Mouse (Mus musculus) MEL (cell line): ENCODE measurements around the gene Cdc42ep4. TPM values are rescaled to one million over a fixed set of nuclear protein-coding genes. Genes with fewer than 3 reads are reported as not detected.
A peak's percentile ranks its signal among the peaks of the same experiment; 100 is the strongest.

ENCODE experiments used
- DNase-seq: peaks from one replicate; pipeline ENCODE4 v3.0.0; 2011; ENCODE audit warnings: low read depth, low spot score
- H3K27ac ChIP-seq: 2 replicates; pipeline ENCODE4 v1.5.1; 2012; ENCODE audit warnings: low read depth, mild to moderate bottlenecking, control low read depth, low read length, moderate library complexity; ENCODE audit not compliant: control insufficient read depth
- H3K27me3 ChIP-seq, 2 experiments: fragments of 150-350 bp in 1 of 2; sonication (generic) in 1 of 2; 2 replicates each; pipeline ENCODE4 v1.6.1; 2012; ENCODE audit warnings: low read length in 2 of 2, mild to moderate bottlenecking in 2 of 2, improper control_type of control experiment in 1 of 2, moderate library complexity in 1 of 2; ENCODE audit not compliant: insufficient read depth in 2 of 2, control insufficient read depth in 1 of 2
- H3K36me3 ChIP-seq, 2 experiments: 2 replicates each; pipeline ENCODE4 v1.6.1; 2012 to 2014; ENCODE audit warnings: low read length in 2 of 2, improper control_type of control experiment in 1 of 2, inconsistent platforms in 1 of 2, mild to moderate bottlenecking in 1 of 2; ENCODE audit not compliant: insufficient read depth in 2 of 2, control insufficient read depth in 1 of 2
- H3K4me1 ChIP-seq, 2 experiments: fragments of 150-350 bp in 1 of 2; sonication (generic) in 1 of 2; 2 replicates each; pipeline ENCODE4 v1.6.1; 2012; ENCODE audit warnings: low read length in 2 of 2, improper control_type of control experiment in 1 of 2, mild to moderate bottlenecking in 1 of 2; ENCODE audit not compliant: insufficient read depth in 2 of 2, control insufficient read depth in 1 of 2
- H3K4me3 ChIP-seq, 2 experiments: fragments of 150-350 bp in 1 of 2; sonication (generic) in 1 of 2; 2 replicates each; pipeline ENCODE4 v1.5.1; 2012; ENCODE audit warnings: low read depth in 2 of 2, low read length in 2 of 2, mild to moderate bottlenecking in 2 of 2, moderate library complexity in 2 of 2, control low read depth in 1 of 2, improper control_type of control experiment in 1 of 2; ENCODE audit not compliant: control insufficient read depth in 1 of 2, insufficient read depth in 1 of 2
- H3K79me2 ChIP-seq: 2 replicates; pipeline ENCODE4 v1.6.1; 2012; ENCODE audit warnings: mild to moderate bottlenecking, low read length, moderate library complexity; ENCODE audit not compliant: control insufficient read depth, poor library complexity, insufficient read depth
- H3K9ac ChIP-seq: 2 replicates; pipeline ENCODE4 v1.6.1; 2012; ENCODE audit warnings: low read depth, mild to moderate bottlenecking, control low read depth, low read length, moderate library complexity; ENCODE audit not compliant: control insufficient read depth, poor library complexity, severe bottlenecking
- H3K9me3 ChIP-seq: fragments of 150-350 bp; sonication (generic); replicated peaks from 2 replicates; pipeline ENCODE4 v1.6.1; 2012; ENCODE audit warnings: mild to moderate bottlenecking, low read length, improper control_type of control experiment, moderate library complexity; ENCODE audit not compliant: insufficient read depth
- CHD1 ChIP-seq: IDR thresholded peaks from 2 replicates; pipeline ENCODE4 v1.6.1; 2012; ENCODE audit warnings: low read depth, mild to moderate bottlenecking, inconsistent platforms, low read length, improper control_type of control experiment
- CHD2 ChIP-seq: IDR thresholded peaks from 2 replicates; pipeline ENCODE4 v1.6.1; 2011; ENCODE audit warnings: low read length, improper control_type of control experiment
- CTCF ChIP-seq, 3 experiments: IDR thresholded peaks in 2 of 3; conservative IDR thresholded peaks in 1 of 3; 2 replicates each; pipeline ENCODE4 v1.5.1; 2011 to 2012; ENCODE audit warnings: low read length in 3 of 3, low read depth in 2 of 3, mild to moderate bottlenecking in 2 of 3, improper control_type of control experiment in 1 of 3, inconsistent platforms in 1 of 3, mixed read lengths in 1 of 3, moderate library complexity in 1 of 3; ENCODE audit not compliant: control insufficient read depth in 1 of 3, insufficient read depth in 1 of 3, poor library complexity in 1 of 3, severe bottlenecking in 1 of 3
- E2F4 ChIP-seq: IDR thresholded peaks from 2 replicates; pipeline ENCODE4 v1.6.1; 2011; ENCODE audit warnings: low read depth, low read length, improper control_type of control experiment, borderline replicate concordance
- ELF1 ChIP-seq: IDR thresholded peaks from 2 replicates; pipeline ENCODE4 v1.6.1; 2014; ENCODE audit warnings: low read depth, mild to moderate bottlenecking, inconsistent platforms, low read length, improper control_type of control experiment, moderate library complexity
- EP300 ChIP-seq, 2 experiments: IDR thresholded peaks; 2 replicates each; pipeline ENCODE4 v1.6.1; 2011; ENCODE audit warnings: improper control_type of control experiment in 2 of 2, low read length in 2 of 2, low read depth in 1 of 2, mild to moderate bottlenecking in 1 of 2
- ETS1 ChIP-seq: IDR thresholded peaks from 2 replicates; pipeline ENCODE4 v1.6.1; 2012; ENCODE audit warnings: low read depth, mild to moderate bottlenecking, inconsistent platforms, low read length, improper control_type of control experiment, moderate library complexity
- GABPA ChIP-seq: IDR thresholded peaks from 2 replicates; pipeline ENCODE4 v1.6.1; 2012; ENCODE audit warnings: low read depth, mild to moderate bottlenecking, inconsistent platforms, low read length, improper control_type of control experiment, moderate library complexity
- GATA1 ChIP-seq: IDR thresholded peaks from 2 replicates; pipeline ENCODE4 v1.6.1; 2011; ENCODE audit warnings: low read depth, low read length, improper control_type of control experiment
- HCFC1 ChIP-seq: IDR thresholded peaks from 2 replicates; pipeline ENCODE4 v1.6.1; 2012; ENCODE audit warnings: low read depth, mild to moderate bottlenecking, inconsistent platforms, low read length, improper control_type of control experiment, moderate library complexity
- KAT2A ChIP-seq: conservative IDR thresholded peaks from 2 replicates; pipeline ENCODE4 v1.6.1; 2012; ENCODE audit warnings: low read depth, low read length, improper control_type of control experiment, inconsistent platforms
- MAFK ChIP-seq: IDR thresholded peaks from 2 replicates; pipeline ENCODE4 v1.6.1; 2011; ENCODE audit warnings: low read depth, mild to moderate bottlenecking, low read length, improper control_type of control experiment, borderline replicate concordance
- MEF2A ChIP-seq: IDR thresholded peaks from 2 replicates; pipeline ENCODE4 v1.6.1; 2014; ENCODE audit warnings: low read depth, mild to moderate bottlenecking, inconsistent platforms, low read length, improper control_type of control experiment; ENCODE audit not compliant: poor library complexity, insufficient replicate concordance, severe bottlenecking; ENCODE audit errors: extremely low read depth
- MXI1 ChIP-seq: IDR thresholded peaks from 2 replicates; pipeline ENCODE4 v1.6.1; 2011; ENCODE audit warnings: mild to moderate bottlenecking, low read depth, low read length, improper control_type of control experiment
- MYC ChIP-seq: IDR thresholded peaks from 2 replicates; pipeline ENCODE4 v1.6.1; 2011; ENCODE audit warnings: low read depth, mild to moderate bottlenecking, low read length, improper control_type of control experiment, moderate library complexity
- NRF1 ChIP-seq: IDR thresholded peaks from 2 replicates; pipeline ENCODE4 v1.6.1; 2014; ENCODE audit warnings: low read depth, mild to moderate bottlenecking, inconsistent platforms, low read length, improper control_type of control experiment, moderate library complexity; ENCODE audit not compliant: poor library complexity, insufficient read depth, severe bottlenecking
- POLR2A ChIP-seq, 2 experiments: IDR thresholded peaks; 2 replicates each; pipeline ENCODE4 v1.6.1; 2011 to 2012; ENCODE audit warnings: low read length in 2 of 2, mild to moderate bottlenecking in 2 of 2, control low read depth in 1 of 2, improper control_type of control experiment in 1 of 2, low read depth in 1 of 2, moderate library complexity in 1 of 2; ENCODE audit not compliant: control insufficient read depth in 1 of 2, insufficient read depth in 1 of 2, poor library complexity in 1 of 2
- POLR2AphosphoS2 ChIP-seq: IDR thresholded peaks from 2 replicates; pipeline ENCODE4 v1.6.1; 2011; ENCODE audit warnings: low read length, improper control_type of control experiment
- POLR2AphosphoS5 ChIP-seq: IDR thresholded peaks from 2 replicates; pipeline ENCODE4 v1.6.1; 2012; ENCODE audit warnings: low read depth, borderline replicate concordance, mild to moderate bottlenecking, inconsistent platforms, low read length, moderate library complexity, mixed read lengths
- RAD21 ChIP-seq: IDR thresholded peaks from 2 replicates; pipeline ENCODE4 v1.6.1; 2011; ENCODE audit warnings: mild to moderate bottlenecking, low read depth, low read length, improper control_type of control experiment
- RCOR1 ChIP-seq: IDR thresholded peaks from 2 replicates; pipeline ENCODE4 v1.6.1; 2012; ENCODE audit warnings: low read depth, mild to moderate bottlenecking, inconsistent platforms, low read length, improper control_type of control experiment
- SMC3 ChIP-seq: IDR thresholded peaks from 2 replicates; pipeline ENCODE4 v1.6.1; 2011; ENCODE audit warnings: low read depth, low read length, improper control_type of control experiment
- TAL1 ChIP-seq: IDR thresholded peaks from 2 replicates; pipeline ENCODE4 v1.6.1; 2012; ENCODE audit warnings: mild to moderate bottlenecking, inconsistent platforms, low read length, moderate library complexity, mixed read lengths
- TBP ChIP-seq: IDR thresholded peaks from 2 replicates; pipeline ENCODE4 v1.8.0; 2011; ENCODE audit warnings: low read depth, low read length, improper control_type of control experiment
- TCF12 ChIP-seq: IDR thresholded peaks from 2 replicates; pipeline ENCODE4 v1.6.1; 2014; ENCODE audit warnings: low read depth, mild to moderate bottlenecking, inconsistent platforms, low read length, improper control_type of control experiment, moderate library complexity
- UBTF ChIP-seq: IDR thresholded peaks from 2 replicates; pipeline ENCODE4 v1.6.1; 2012; ENCODE audit warnings: low read depth, mild to moderate bottlenecking, inconsistent platforms, low read length, improper control_type of control experiment, moderate library complexity, borderline replicate concordance; ENCODE audit not compliant: insufficient read depth
- USF1 ChIP-seq: IDR thresholded peaks from 2 replicates; pipeline ENCODE4 v1.6.1; 2014; ENCODE audit warnings: low read depth, mild to moderate bottlenecking, inconsistent platforms, low read length, improper control_type of control experiment, moderate library complexity
- USF2 ChIP-seq, 2 experiments: IDR thresholded peaks; 2 replicates each; pipeline ENCODE4 v1.6.1; 2011 to 2012; ENCODE audit warnings: improper control_type of control experiment in 2 of 2, low read length in 2 of 2, borderline replicate concordance in 1 of 2, inconsistent platforms in 1 of 2, low read depth in 1 of 2, mild to moderate bottlenecking in 1 of 2; ENCODE audit not compliant: insufficient read depth in 1 of 2
- ZKSCAN1 ChIP-seq: IDR thresholded peaks from 2 replicates; pipeline ENCODE4 v1.6.1; 2012; ENCODE audit warnings: low read depth, mild to moderate bottlenecking, inconsistent platforms, low read length, improper control_type of control experiment, moderate library complexity
- ZMIZ1 ChIP-seq: IDR thresholded peaks from 2 replicates; pipeline ENCODE4 v1.6.1; 2012; ENCODE audit warnings: low read depth, mild to moderate bottlenecking, inconsistent platforms, low read length, improper control_type of control experiment, moderate library complexity
- ZNF384 ChIP-seq: IDR thresholded peaks from 2 replicates; pipeline ENCODE4 v1.6.1; 2012; ENCODE audit warnings: low read depth, mild to moderate bottlenecking, inconsistent platforms, low read length, improper control_type of control experiment
- polyA plus RNA-seq, 2 experiments: library from polyadenylated mRNA; stranded (reverse) in 1 of 2; unstranded in 1 of 2; fragments of >175 nt in 1 of 2; fragments of >200 nt in 1 of 2; gene quantifications; 2 replicates each; pipeline versions ENCODE4 v1.2.1 to v1.2.4; 2012; ENCODE audit warnings: low replicate concordance in 2 of 2, low read depth in 1 of 2; ENCODE audit not compliant: insufficient read length in 2 of 2, insufficient read depth in 1 of 2, missing spikeins in 1 of 2
- total RNA-seq: library from RNA; depleted of rRNA; stranded (reverse); fragments of 300-350 nt; gene quantifications from 2 replicates; pipeline ENCODE4 v1.2.3, GENCODE M21; 2012

Gene Cdc42ep4
- total and polyA plus RNA-seq, 3 experiments: 27.7 to 39.0 TPM; not detected in 1

DNA sequence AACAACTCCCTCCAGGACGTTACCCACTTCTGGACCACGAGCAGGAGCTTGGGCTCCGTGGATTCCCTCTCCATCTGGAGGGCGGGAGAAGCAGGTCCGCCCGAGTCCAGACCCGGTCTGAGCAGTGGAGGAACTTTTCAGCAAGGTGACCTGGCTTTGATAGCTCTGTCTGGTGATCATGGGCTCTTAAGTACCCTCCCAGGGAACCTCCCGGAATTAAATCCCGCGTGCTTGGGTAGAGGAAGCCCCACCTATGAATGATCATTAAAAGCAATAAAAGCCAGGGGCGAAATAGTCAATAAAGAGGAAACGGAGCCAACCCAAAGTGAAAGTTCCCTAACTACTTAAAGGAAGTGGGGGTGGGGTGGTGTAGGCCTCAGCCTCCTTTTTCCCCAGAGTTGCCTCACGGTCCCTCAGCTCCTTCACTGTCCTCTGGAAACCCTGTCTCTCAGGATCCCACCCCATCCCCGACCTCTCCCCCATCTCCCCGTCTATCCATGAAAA lies 529 bp upstream of the Cdc42ep4 start:
- TF ChIP-seq MEF2A: no peak
- TF ChIP-seq RAD21: no peak
- no peak for TF ChIP-seq KAT2A
- no peak for TF ChIP-seq MAFK
- TF ChIP-seq GABPA: no peak
- peak; percentile 80; the same call in 1 of the 2 replicates for TF ChIP-seq CHD1
- TF ChIP-seq POLR2AphosphoS2: no peak
- TF ChIP-seq UBTF: no peak
- TF ChIP-seq E2F4: no peak
- peak; percentile 58 for TF ChIP-seq CHD2
- TF ChIP-seq RCOR1: no peak
- no peak for TF ChIP-seq TBP
- TF ChIP-seq ETS1: peak; percentile 40; the same call in 1 of the 2 replicates
- TF ChIP-seq TAL1: no peak
- TF ChIP-seq EP300 (IDR thresholded peaks at IDR 0.05; ENCODE audit: low read depth in 1 of 2, low read length in 2 of 2): no peak; a peak in 1 of 4 replicates
- TF ChIP-seq SMC3: no peak
- no peak for TF ChIP-seq ZMIZ1
- TF ChIP-seq POLR2A (IDR thresholded peaks at IDR 0.05; ENCODE audit: control insufficient read depth in 1 of 2, insufficient read depth in 1 of 2, low read depth in 1 of 2, low read length in 2 of 2, poor library complexity in 1 of 2): peak in 1 of 2 experiments; percentile 1; a peak in 1 of 4 replicates
- 0 out of 2 replicates have a peak, but pooled peaks have one; percentile 9 for TF ChIP-seq MYC
- no peak for TF ChIP-seq GATA1
- TF ChIP-seq TCF12: 0 out of 2 replicates have a peak, but pooled peaks have one; percentile 10
- TF ChIP-seq ELF1: peak; percentile 46
- no peak for TF ChIP-seq ZNF384
- no peak; the same call in 1 of the 2 replicates for TF ChIP-seq MXI1
- TF ChIP-seq ZKSCAN1: no peak
- TF ChIP-seq CTCF (IDR thresholded peaks at IDR 0.05 in 2 of 3, conservative IDR thresholded peaks at IDR 0.05 in 1 of 3; ENCODE audit: control insufficient read depth in 1 of 3, insufficient read depth in 1 of 3, low read depth in 2 of 3, low read length in 3 of 3, poor library complexity in 1 of 3, severe bottlenecking in 1 of 3): no peak
- TF ChIP-seq USF2 (IDR thresholded peaks at IDR 0.05; ENCODE audit: borderline replicate concordance in 1 of 2, insufficient read depth in 1 of 2, low read depth in 1 of 2, low read length in 2 of 2): no peak
- TF ChIP-seq POLR2AphosphoS5: no peak
- TF ChIP-seq HCFC1: no peak; the same call in 1 of the 2 replicates
- TF ChIP-seq USF1: no peak
- TF ChIP-seq NRF1: no peak
- Histone ChIP-seq H3K36me3 (peaks cover 0 to 16% of the 10 kb centered on the region in 2 experiments; a peak in 3 of 4 replicates), H3K9me3 (no peaks in the 10 kb centered on the region), H3K9ac (peak overlapping the region; percentile 96), H3K79me2 (peaks cover 45% of the 10 kb centered on the region), H3K27ac (peak overlapping the region; percentile 74), H3K4me1 (peaks cover 6 to 15% of the 10 kb centered on the region in 2 experiments; a peak in 3 of 4 replicates), H3K4me3 (peak overlapping the region; percentile 83 to 87), H3K27me3 (no peaks in the 10 kb centered on the region)
- peak; percentile 76 for DNase-seq
